Mouse (Mus musculus) spleen, adult 2 months (tissue): ENCODE results near the gene Iqsec3.

Experiments used
- CTCF ChIP-seq: fragments of 200-500 bp; IDR thresholded peaks from 2 replicates; pipeline ENCODE4 v1.5.1; 2011; ENCODE audit warnings: mild to moderate bottlenecking, inconsistent platforms; ENCODE audit not compliant: insufficient read depth, insufficient read length, insufficient replicate concordance; ENCODE audit errors: extremely low read depth
- POLR2A ChIP-seq: fragments of 200-500 bp; IDR thresholded peaks from 2 replicates; pipeline ENCODE4 v1.6.1; 2011; ENCODE audit warnings: low read depth, low read length, inconsistent platforms

- TF ChIP-seq CTCF = no peak
- no peak for TF ChIP-seq POLR2A
Measured at GRCm38 (mm10) chr6:121380576-121380975, 92.9 kb downstream of the Iqsec3 start.
